Mouse (Mus musculus): ENCODE measurements around the gene Zfp207.

GRCm38 (mm10) chr11:80385055-80385454 is 2.0 kb downstream of the Zfp207 start:
- no peak for TF ChIP-seq CTCF (IDR thresholded peaks at IDR 0.05; ENCODE audit: extremely low read depth, insufficient read length, insufficient replicate concordance, low read depth, low read length)
- no peak for TF ChIP-seq POLR2A (IDR thresholded peaks at IDR 0.05; ENCODE audit: low read depth, low read length)
